In genomic region chr6:134903368-134903767, GRCm38 (mm10) we compare ENCODE assay signal across 29 mouse cellular contexts. TPM values are rescaled to one million over a fixed set of nuclear protein-coding genes. Genes with fewer than 3 reads are reported as not detected.
DNase-seq lines count a peak whose midpoint lies in the region; ATAC-seq and TF ChIP-seq lines count a peak whose summit lies in the region.
"Had no signal": no experiment of that assay in that cellular context is flagged by ENCODE, and none has a peak within 500 bp of the region (broad histone marks: within the 10 kb centered on the region; RNA-seq: fewer than 3 reads in every experiment).

No protein-coding gene starts in this region.

- H3K27me3 ChIP-seq in liver, embryonic 15.5 days, result no peaks in the 10 kb centered on the region
- H3K27me3 ChIP-seq: forebrain, embryonic 13.5 days; hindbrain, embryonic 13.5 days; limb, embryonic 12.5 days; lung, embryonic 15.5 days; megakaryocyte, embryonic 14.5 days; midbrain, embryonic 15.5 days; neural tube, embryonic 12.5 days had no signal

- intact Hi-C loops in left cerebral cortex, adult 2 months (cut with DNase I), result no loop called here
- intact Hi-C loops in left cerebral cortex, postnatal 36 days (cut with DNase I), result no loop called here

- no peaks in the 10 kb centered on the region for H3K36me3 ChIP-seq in liver, embryonic 15.5 days (replicated peaks)
- H3K36me3 ChIP-seq: hindbrain, embryonic 13.5 days; limb, embryonic 12.5 days; lung, embryonic 15.5 days; midbrain, embryonic 15.5 days; neural tube, embryonic 12.5 days had no signal

- H3K27ac ChIP-seq in liver, embryonic 15.5 days (replicated peaks), result peak overlapping the region; percentile 61; the same call in 1 of the 2 replicates
- no peak overlapping the region for H3K27ac ChIP-seq in left cerebral cortex, adult 2 months
- H3K27ac ChIP-seq: forebrain, embryonic 13.5 days; hindbrain, embryonic 13.5 days; limb, embryonic 12.5 days; lung, embryonic 15.5 days; midbrain, embryonic 15.5 days; neural tube, embryonic 12.5 days had no signal

- WGBS in liver, embryonic 15.5 days (ENCODE audit: insufficient replicate concordance), result 67% methylated on average over 4 of the region's 4 CpGs

- H3K4me2 ChIP-seq in liver, embryonic 15.5 days, result no peak overlapping the region
- H3K4me2 ChIP-seq: forebrain, embryonic 13.5 days; heart, embryonic 11.5 days; hindbrain, embryonic 13.5 days; limb, embryonic 12.5 days; lung, embryonic 15.5 days; midbrain, embryonic 15.5 days; neural tube, embryonic 12.5 days had no signal

- no peak for ATAC-seq in liver, embryonic 15.5 days (ENCODE audit: insufficient read depth)
- ATAC-seq in megakaryocyte, adult 5-6 weeks (ENCODE audit: poor library complexity, severe bottlenecking), result peak; percentile 34
- ATAC-seq: forebrain, embryonic 13.5 days; midbrain, embryonic 15.5 days had no signal

- H3K4me1 ChIP-seq in liver, embryonic 15.5 days (replicated peaks), result peaks cover 43% of the 10 kb centered on the region
- H3K4me1 ChIP-seq: limb, embryonic 12.5 days; midbrain, embryonic 15.5 days; neural tube, embryonic 12.5 days had no signal

- DNase-seq in liver, result no peak
- peak; percentile 35 for DNase-seq in R1 (ENCODE audit: low read depth, low spot score)
- DNase-seq in gastrocnemius, postnatal 4 days (ENCODE audit: low spot score in 2 of 2), result no peak
- DNase-seq in left cerebral cortex, adult 2 months (ENCODE audit: extremely low spot score in 1 of 2, low spot score in 2 of 2), result no peak
- DNase-seq in left cerebral cortex, postnatal 36 days (ENCODE audit: low spot score in 2 of 2), result no peak
- DNase-seq: adrenal gland, adult 8-10 months; cerebellum, adult 2 months; cerebellum, postnatal 25 days; gastrocnemius, postnatal 10 days; heart, postnatal 4 days; kidney, adult 11 months; kidney, postnatal 14 days; layer of hippocampus, adult 9-11 months; lung, postnatal 36 days; right cerebral cortex, adult 18-20 months; spleen, adult 18-20 months; thymus, adult 18-20 months; thymus, postnatal 25 days had no signal

- H3K4me3 ChIP-seq in liver, embryonic 15.5 days (replicated peaks), result no peak overlapping the region
- no peak overlapping the region for H3K4me3 ChIP-seq in left cerebral cortex, adult 2 months
- H3K4me3 ChIP-seq: forebrain, embryonic 13.5 days; hindbrain, embryonic 13.5 days; limb, embryonic 12.5 days; lung, embryonic 15.5 days; megakaryocyte, embryonic 14.5 days; midbrain, embryonic 15.5 days; neural tube, embryonic 12.5 days had no signal

- no peak for TF ChIP-seq CTCF in left cerebral cortex, adult 2 months (IDR thresholded peaks at IDR 0.05)

- no peaks in the 10 kb centered on the region for H3K9me3 ChIP-seq in liver, embryonic 15.5 days (replicated peaks)
- H3K9me3 ChIP-seq: forebrain, embryonic 13.5 days; hindbrain, embryonic 13.5 days; lung, embryonic 15.5 days; megakaryocyte, embryonic 14.5 days; midbrain, embryonic 15.5 days; neural tube, embryonic 12.5 days had no signal

- H3K9ac ChIP-seq in liver, embryonic 15.5 days, result no peak overlapping the region
- H3K9ac ChIP-seq: forebrain, embryonic 13.5 days; hindbrain, embryonic 13.5 days; limb, embryonic 12.5 days; liver, embryonic 14.5 days; lung, embryonic 15.5 days; midbrain, embryonic 15.5 days; neural tube, embryonic 12.5 days had no signal

RNA-seq across cellular contexts. Expression of gene Gpr19, which starts 5.0 kb away (rescaled TPM):
- 5.6 and 5.7 TPM in 2 replicates for polyA plus RNA-seq in liver, embryonic 15.5 days (2015; fragmentation: Nextera tagmentation; extraction: Ambion mirVana)
- total RNA-seq in megakaryocyte, adult 5-6 weeks (2015), result 7.4 and 9.8 TPM in 2 replicates
- total RNA-seq in megakaryocyte, adult 5-6 weeks (2017), result 7.7 and 11.0 TPM in 2 replicates
- total RNA-seq in gastrocnemius, postnatal 4 days (2021), result 1 to 10 TPM; 4.9 to 7.7 TPM
- 10 to 100 TPM; 22.2 to 26.9 TPM for total RNA-seq in left cerebral cortex, adult 2 months (2021)
- 10 to 100 TPM; 20.2 to 24.9 TPM for total RNA-seq in left cerebral cortex, postnatal 36 days (2021)

RNA-seq across cellular contexts. Expression of gene Cdkn1b, which starts 16.8 kb away (rescaled TPM):
- 13.3 and 14.1 TPM in 2 replicates for polyA plus RNA-seq in liver, embryonic 15.5 days (2015; fragmentation: Nextera tagmentation; extraction: Ambion mirVana)
- 44.0 and 52.2 TPM in 2 replicates for total RNA-seq in megakaryocyte, adult 5-6 weeks (2015)
- 92.3 and 104 TPM in 2 replicates for total RNA-seq in megakaryocyte, adult 5-6 weeks (2017)
- 10 to 100 TPM; 51.1 to 53.0 TPM for total RNA-seq in gastrocnemius, postnatal 4 days (2021)
- 10 to 100 TPM; 36.8 to 42.3 TPM for total RNA-seq in left cerebral cortex, adult 2 months (2021)
- total RNA-seq in left cerebral cortex, postnatal 36 days (2021), result 10 to 100 TPM; 41.5 to 46.0 TPM
